Mouse (Mus musculus): ENCODE data around the gene Dop1b.

DNA sequence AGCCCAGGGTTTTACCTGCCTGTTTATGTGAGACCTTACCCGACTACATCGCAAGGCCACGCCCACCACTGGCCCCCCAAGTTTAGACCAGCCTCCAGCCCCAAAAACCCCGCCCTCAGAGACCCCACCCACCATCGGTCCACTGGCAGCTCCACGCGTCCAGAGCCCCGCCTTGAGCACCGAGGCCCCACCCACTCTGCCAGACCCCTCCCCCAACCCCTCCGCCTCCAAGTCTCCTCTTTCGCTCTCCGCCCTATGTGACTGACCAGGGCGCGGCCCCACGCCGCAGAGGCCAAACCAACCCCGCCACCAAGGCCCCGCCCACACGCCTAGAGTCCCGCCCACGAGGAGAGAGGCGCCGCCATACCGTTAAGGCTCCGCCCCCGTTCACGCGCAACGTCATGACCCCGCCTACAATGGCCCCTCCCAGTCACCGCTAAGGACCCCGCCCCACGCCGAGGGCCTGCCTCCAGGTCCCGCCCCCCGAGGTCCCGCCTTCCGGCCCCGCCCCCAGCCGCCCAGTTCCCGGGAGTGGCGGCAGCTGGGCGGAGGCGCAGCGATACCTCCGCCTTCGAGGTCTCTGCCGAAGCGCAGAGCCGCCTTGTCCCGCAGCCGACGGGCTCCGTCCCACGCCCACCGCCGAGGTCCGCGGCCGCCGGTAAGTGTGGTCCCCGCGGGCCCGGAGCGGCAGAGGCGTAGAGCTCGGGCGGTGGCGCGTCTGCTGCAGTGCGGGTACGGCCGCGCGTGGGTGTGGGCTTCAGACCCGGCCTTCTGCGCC lies at the start of gene Dop1b:
- no peak for TF ChIP-seq CTCF (conservative IDR thresholded peaks at IDR 0.05; ENCODE audit: low read length)
- TF ChIP-seq POU5F1 (IDR thresholded peaks at IDR 0.05; ENCODE audit: borderline replicate concordance, low read length) = no peak
- TF ChIP-seq NANOG (IDR thresholded peaks at IDR 0.05; ENCODE audit: borderline replicate concordance, low read length) = no peak

Data from E14TG2a.4 (cell line).